ENCODE assay signal across 8 mouse cellular contexts in the genomic region with DNA sequence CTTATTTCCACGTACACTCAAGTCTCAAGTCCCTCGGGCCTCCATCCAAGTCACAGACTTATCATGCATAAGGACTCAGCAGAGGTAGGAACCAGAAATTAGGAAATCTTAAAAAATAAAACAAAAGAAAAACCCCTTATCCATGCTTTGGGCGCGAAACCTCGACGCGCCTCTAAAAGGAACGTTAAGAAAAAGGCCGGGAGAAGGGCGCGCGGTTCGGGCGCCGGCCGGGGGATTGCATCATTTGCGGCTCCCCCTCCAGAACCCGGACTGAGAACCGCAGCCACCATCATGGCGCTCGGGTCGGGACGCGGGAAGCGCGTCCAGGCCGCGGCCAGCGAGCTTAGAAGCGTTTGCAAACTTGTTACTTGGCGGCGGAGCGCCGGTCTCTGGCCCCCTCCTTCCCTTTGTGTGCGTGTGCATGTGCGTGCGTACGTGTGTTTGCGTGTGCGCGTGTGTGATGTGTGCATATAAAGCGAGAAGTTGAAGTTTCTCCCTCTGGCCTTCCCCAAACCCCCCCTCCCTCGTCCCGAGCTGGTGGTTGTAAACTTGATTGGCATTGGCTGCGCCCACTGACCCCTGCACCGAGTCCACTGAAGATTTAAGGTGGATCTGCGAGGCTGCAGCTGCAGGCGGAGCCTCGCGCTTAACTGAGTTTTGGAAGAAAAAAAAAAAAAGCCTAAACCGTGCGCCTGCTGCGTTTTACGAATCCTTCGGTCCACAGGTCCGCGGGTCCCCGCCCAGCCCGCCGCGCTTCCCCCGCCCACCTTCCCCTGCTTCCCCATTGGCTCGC. TPM values are rescaled to one million over a fixed set of nuclear protein-coding genes. Genes with fewer than 3 reads are reported as not detected.
A peak's percentile ranks its signal among the peaks of the same experiment; 100 is the strongest.
DNase-seq lines count a peak whose midpoint lies in the region; ATAC-seq and TF ChIP-seq lines count a peak whose summit lies in the region.

No protein-coding gene starts in this region.

- no peaks in the 10 kb centered on the region; the same call in 1 of the 2 replicates for H3K36me3 ChIP-seq in heart, embryonic 11.5 days (ENCODE audit: control insufficient read depth, insufficient read depth, low read length)
- H3K36me3 ChIP-seq in kidney, embryonic 15.5 days = peaks cover 6% of the 10 kb centered on the region; the same call in 1 of the 2 replicates
- H3K36me3 ChIP-seq in liver, embryonic 14.5 days (replicated peaks; ENCODE audit: control insufficient read depth, insufficient read depth, low read depth) = peaks cover 19% of the 10 kb centered on the region
- no peaks in the 10 kb centered on the region for H3K36me3 ChIP-seq in stomach, embryonic 15.5 days

- TF ChIP-seq POLR2A in embryonic fibroblast, embryonic 13.5 days (IDR thresholded peaks at IDR 0.05; ENCODE audit: low read depth, low read length) = peak; percentile 94

- no peak for TF ChIP-seq CTCF in embryonic fibroblast, embryonic 13.5 days (IDR thresholded peaks at IDR 0.05; ENCODE audit: borderline replicate concordance, insufficient read depth, low read length)
- no peak for TF ChIP-seq CTCF in liver, embryonic 14.5 days (IDR thresholded peaks at IDR 0.05; ENCODE audit: low read depth)

- no peaks in the 10 kb centered on the region for H3K27me3 ChIP-seq in heart, embryonic 11.5 days (ENCODE audit: control insufficient read depth, insufficient read depth, low read length)
- H3K27me3 ChIP-seq in kidney, embryonic 15.5 days = no peaks in the 10 kb centered on the region
- no peaks in the 10 kb centered on the region for H3K27me3 ChIP-seq in liver, embryonic 14.5 days (ENCODE audit: control insufficient read depth, insufficient read depth, low read length)
- no peaks in the 10 kb centered on the region for H3K27me3 ChIP-seq in stomach, embryonic 15.5 days (replicated peaks)

- H3K4me1 ChIP-seq in embryonic fibroblast, embryonic 13.5 days (ENCODE audit: control insufficient read depth, insufficient read depth, low read length) = peaks cover 5% of the 10 kb centered on the region; the same call in 1 of the 2 replicates
- peaks cover 15% of the 10 kb centered on the region for H3K4me1 ChIP-seq in heart, embryonic 11.5 days (ENCODE audit: control insufficient read depth, insufficient read depth, low read length)
- peaks cover 54% of the 10 kb centered on the region for H3K4me1 ChIP-seq in kidney, embryonic 15.5 days
- H3K4me1 ChIP-seq in liver, embryonic 14.5 days (replicated peaks; ENCODE audit: control insufficient read depth in 2 of 2, insufficient read depth in 2 of 2, low read length in 1 of 2) = peaks cover 22 to 28% of the 10 kb centered on the region in 2 experiments
- peaks cover 14% of the 10 kb centered on the region for H3K4me1 ChIP-seq in stomach, embryonic 15.5 days

- ATAC-seq in heart, embryonic 11.5 days (replicated peaks; ENCODE audit: insufficient number of reproducible peaks, low FRiP score, low TSS enrichment) = peak; percentile 85
- ATAC-seq in kidney, embryonic 15.5 days (replicated peaks; ENCODE audit: low FRiP score) = peak; percentile 95
- peak; percentile 79 for ATAC-seq in liver, embryonic 14.5 days (ENCODE audit: insufficient read depth)
- ATAC-seq in stomach, embryonic 15.5 days (ENCODE audit: insufficient read depth, low FRiP score, low read depth) = peak; percentile 89

- H3K27ac ChIP-seq in embryonic fibroblast, embryonic 13.5 days (ENCODE audit: insufficient read depth, low read length) = peak overlapping the region; percentile 96
- peak overlapping the region; percentile 97 for H3K27ac ChIP-seq in heart, embryonic 11.5 days (ENCODE audit: low read depth, low read length)
- H3K27ac ChIP-seq in kidney, embryonic 15.5 days = peak overlapping the region; percentile 99
- peak overlapping the region; percentile 100 for H3K27ac ChIP-seq in liver, embryonic 14.5 days
- peak overlapping the region; percentile 100 for H3K27ac ChIP-seq in stomach, embryonic 15.5 days

- peak overlapping the region; percentile 49 for H3K4me3 ChIP-seq in embryonic fibroblast, embryonic 13.5 days (ENCODE audit: insufficient read depth, low read length)
- peak overlapping the region; percentile 67 for H3K4me3 ChIP-seq in heart, embryonic 11.5 days (ENCODE audit: low read depth, low read length)
- peak overlapping the region; percentile 52 for H3K4me3 ChIP-seq in kidney, embryonic 15.5 days (replicated peaks)
- H3K4me3 ChIP-seq in liver, embryonic 14.5 days (ENCODE audit: insufficient read depth in 1 of 2, low read depth in 2 of 2, low read length in 2 of 2) = peak overlapping the region; percentile 71 to 91
- H3K4me3 ChIP-seq in stomach, embryonic 15.5 days (replicated peaks) = peak overlapping the region; percentile 57

- TF ChIP-seq EP300 in liver, embryonic 14.5 days (IDR thresholded peaks at IDR 0.05; ENCODE audit: low read depth) = no peak

- H3K9me3 ChIP-seq in heart, embryonic 11.5 days (replicated peaks; ENCODE audit: control insufficient read depth, low read length) = no peaks in the 10 kb centered on the region
- no peaks in the 10 kb centered on the region for H3K9me3 ChIP-seq in kidney, embryonic 15.5 days (replicated peaks)
- no peaks in the 10 kb centered on the region for H3K9me3 ChIP-seq in liver, embryonic 14.5 days (ENCODE audit: control insufficient read depth, low read length)
- no peaks in the 10 kb centered on the region for H3K9me3 ChIP-seq in stomach, embryonic 15.5 days

- DNase-seq in CD4-positive, CD25-positive, alpha-beta regulatory T cell, adult 2 months (ENCODE audit: low read depth, low spot score) = peak; percentile 92
- peak; percentile 94 for DNase-seq in brain, adult 2 months (ENCODE audit: low read depth, low spot score)
- peak; percentile 77 to 81 (median 81) for DNase-seq in liver, embryonic 14.5 days (ENCODE audit: low read depth in 3 of 3, low spot score in 3 of 3)
- peak; percentile 92 for DNase-seq in neural tube, embryonic 10.5 days (ENCODE audit: extremely low spot score, low spot score)

- H3K9ac ChIP-seq in heart, embryonic 11.5 days (ENCODE audit: low read depth, low read length) = peak overlapping the region; percentile 84
- H3K9ac ChIP-seq in kidney, embryonic 15.5 days = peak overlapping the region; percentile 68
- H3K9ac ChIP-seq in liver, embryonic 14.5 days (replicated peaks) = peak overlapping the region; percentile 100
- peak overlapping the region; percentile 69 for H3K9ac ChIP-seq in stomach, embryonic 15.5 days

- peak overlapping the region; percentile 97 for H3K4me2 ChIP-seq in heart, embryonic 11.5 days
- H3K4me2 ChIP-seq in kidney, embryonic 15.5 days = peak overlapping the region; percentile 83
- H3K4me2 ChIP-seq in liver, embryonic 14.5 days (ENCODE audit: low read depth) = peak overlapping the region; percentile 99
- H3K4me2 ChIP-seq in stomach, embryonic 15.5 days = peak overlapping the region; percentile 88

- under 1% methylated on average over 63 of the region's 63 CpGs for WGBS in heart, embryonic 11.5 days (ENCODE audit: insufficient replicate concordance)
- whole genome bisulfite sequencing in kidney, embryonic 15.5 days = under 1% methylated on average over 63 of the region's 63 CpGs
- WGBS in liver, embryonic 14.5 days (ENCODE audit: insufficient replicate concordance) = under 1% methylated on average over 63 of the region's 63 CpGs
- under 1% methylated on average over 63 of the region's 63 CpGs for WGBS in stomach, embryonic 15.5 days

RNA-seq across cellular contexts. Expression of gene Cdkn1b, which starts 8.1 kb away (rescaled TPM):
- polyA plus RNA-seq in embryonic fibroblast, embryonic 13.5 days (2011; ENCODE audit: insufficient read length, low read depth, missing spikeins) = 34.1 and 59.8 TPM in 2 replicates
- polyA plus RNA-seq in heart, embryonic 11.5 days (2014; fragmentation: Nextera tagmentation; extraction: Ambion mirVana) = 13.9 and 14.7 TPM in 2 replicates
- polyA plus RNA-seq in kidney, embryonic 15.5 days (2015; fragmentation: Nextera tagmentation; extraction: Ambion mirVana) = 15.9 and 17.6 TPM in 2 replicates
- 8.4 and 12.2 TPM in 2 replicates for polyA plus RNA-seq in liver, embryonic 14.5 days (2012; rRNA removed)
- 11.7 and 12.6 TPM in 2 replicates for polyA plus RNA-seq in liver, embryonic 14.5 days (2014; fragmentation: Nextera tagmentation; extraction: Ambion mirVana)
- polyA plus RNA-seq in stomach, embryonic 15.5 days (2015; fragmentation: Nextera tagmentation; extraction: Ambion mirVana) = 17.9 and 19.7 TPM in 2 replicates

RNA-seq across cellular contexts. Expression of gene Gpr19, which starts 29.9 kb away (rescaled TPM):
- 3.2 and 6.6 TPM in 2 replicates for polyA plus RNA-seq in embryonic fibroblast, embryonic 13.5 days (2011; ENCODE audit: insufficient read length, low read depth, missing spikeins)
- 11.1 and 12.0 TPM in 2 replicates for polyA plus RNA-seq in heart, embryonic 11.5 days (2014; fragmentation: Nextera tagmentation; extraction: Ambion mirVana)
- 11.0 and 12.3 TPM in 2 replicates for polyA plus RNA-seq in kidney, embryonic 15.5 days (2015; fragmentation: Nextera tagmentation; extraction: Ambion mirVana)
- polyA plus RNA-seq in liver, embryonic 14.5 days (2012; rRNA removed) = 4.4 and 4.7 TPM in 2 replicates
- 4.4 and 4.9 TPM in 2 replicates for polyA plus RNA-seq in liver, embryonic 14.5 days (2014; fragmentation: Nextera tagmentation; extraction: Ambion mirVana)
- 9.8 and 12.6 TPM in 2 replicates for polyA plus RNA-seq in stomach, embryonic 15.5 days (2015; fragmentation: Nextera tagmentation; extraction: Ambion mirVana)

RNA-seq across cellular contexts. Expression of gene Apold1, which starts 53.2 kb away (rescaled TPM):
- polyA plus RNA-seq in embryonic fibroblast, embryonic 13.5 days (2011; ENCODE audit: insufficient read length, low read depth, missing spikeins) = 0.32 and 0.47 TPM in 2 replicates
- polyA plus RNA-seq in heart, embryonic 11.5 days (2014; fragmentation: Nextera tagmentation; extraction: Ambion mirVana) = 4.3 TPM in 2 replicates
- polyA plus RNA-seq in kidney, embryonic 15.5 days (2015; fragmentation: Nextera tagmentation; extraction: Ambion mirVana) = 3.9 and 4.6 TPM in 2 replicates
- 0.78 and 0.95 TPM in 2 replicates for polyA plus RNA-seq in liver, embryonic 14.5 days (2012; rRNA removed)
- polyA plus RNA-seq in liver, embryonic 14.5 days (2014; fragmentation: Nextera tagmentation; extraction: Ambion mirVana) = 1.6 and 2.2 TPM in 2 replicates
- 3.2 and 3.7 TPM in 2 replicates for polyA plus RNA-seq in stomach, embryonic 15.5 days (2015; fragmentation: Nextera tagmentation; extraction: Ambion mirVana)

Comparison
In these comparisons a context has a peak if more than half of its experiments do, and no peak if none do; other contexts are left out.
1. Peak in every context shown above with its lines: DNase-seq, ATAC-seq, H3K4me3 ChIP-seq and H3K27ac ChIP-seq.